Mouse (Mus musculus) midbrain, embryonic 11.5 days (tissue): ENCODE results near the gene Brd7. TPM values are rescaled to one million over a fixed set of nuclear protein-coding genes. Genes with fewer than 3 reads are reported as not detected.

Source experiments
- ATAC-seq: fragments of 200-750 bp; cut with Nextera tagmentation; 2 replicates; pipeline ENCODE4 v1.8.0; 2017; ENCODE audit warnings: moderate TSS enrichment, moderate library complexity; ENCODE audit not compliant: low FRiP score
- DNase-seq: peaks from one replicate; pipeline ENCODE4 v3.0.0; 2015; ENCODE audit warnings: low spot score; ENCODE audit errors: missing footprints
- H3K27ac ChIP-seq: fragments of 300-500 bp; sonication (generic); 2 replicates; pipeline ENCODE4 v1.5.1; 2014; ENCODE audit warnings: low read depth, low read length
- H3K27me3 ChIP-seq: fragments of 300-500 bp; sonication (generic); 2 replicates; pipeline ENCODE4 v1.6.1; 2014; ENCODE audit warnings: mild to moderate bottlenecking, low read length, moderate library complexity, mixed read lengths; ENCODE audit not compliant: control insufficient read depth, insufficient read depth
- H3K36me3 ChIP-seq: fragments of 300-500 bp; sonication (generic); 2 replicates; pipeline ENCODE4 v1.6.1; 2014; ENCODE audit warnings: mild to moderate bottlenecking, low read length, moderate library complexity, mixed read lengths; ENCODE audit not compliant: control insufficient read depth, insufficient read depth
- H3K4me1 ChIP-seq: fragments of 300-500 bp; sonication (generic); 2 replicates; pipeline ENCODE4 v1.6.1; 2014; ENCODE audit warnings: low read length; ENCODE audit not compliant: control insufficient read depth, insufficient read depth
- H3K4me2 ChIP-seq: fragments of 300-500 bp; sonication (generic); 2 replicates; pipeline ENCODE4 v1.6.1; 2014; ENCODE audit warnings: mild to moderate bottlenecking, moderate library complexity
- H3K4me3 ChIP-seq: fragments of 300-500 bp; sonication (generic); 2 replicates; pipeline ENCODE4 v1.5.1; 2014; ENCODE audit warnings: low read depth, low read length
- H3K9ac ChIP-seq: fragments of 300-500 bp; sonication (generic); 2 replicates; pipeline ENCODE4 v1.6.1; 2014; ENCODE audit warnings: low read length
- H3K9me3 ChIP-seq: fragments of 300-500 bp; sonication (generic); 2 replicates; pipeline ENCODE4 v1.6.1; 2016; ENCODE audit warnings: low read length; ENCODE audit not compliant: control insufficient read depth
- WGBS: fragments of 180-500 bp; shearing (Covaris S2); extraction: QIAGEN DNeasy Blood & Tissue Kit; methylation state at CpG from one replicate; pipeline ENCODE4 v1.1.7; 2014; 5-methylcytosine and 5-hydroxymethylcytosine counted together
- polyA plus RNA-seq: library from polyadenylated mRNA; unstranded; fragments of >200 nt; fragmentation: Nextera tagmentation; extraction: Ambion mirVana; gene quantifications from 2 replicates; pipeline ENCODE4 v1.2.1, GENCODE M21; 2014

Brd7 gene
- polyA plus RNA-seq, 1 experiment from 2014 or later = 89.2 TPM

GRCm38 (mm10) chr8:88294977-88295376, 67.0 kb downstream of the Brd7 start:
- 92% methylated on average over 2 of the region's 2 CpGs for WGBS
- ATAC-seq (no peak), DNase-seq (no peak)
- H3K9ac ChIP-seq = no peak overlapping the region
- H3K27ac ChIP-seq = no peak overlapping the region
- no peak overlapping the region for H3K4me2 ChIP-seq
- no peak overlapping the region for H3K4me3 ChIP-seq
- no peaks in the 10 kb centered on the region for H3K27me3 ChIP-seq
- H3K9me3 ChIP-seq = no peaks in the 10 kb centered on the region
- no peaks in the 10 kb centered on the region for H3K36me3 ChIP-seq
- H3K4me1 ChIP-seq = no peaks in the 10 kb centered on the region

GRCm38 (mm10) chr8:88293590-88294356, 68.2 kb downstream of the Brd7 start:
- H3K9ac ChIP-seq = no peak overlapping the region
- no peaks in the 10 kb centered on the region for H3K27me3 ChIP-seq
- no peak overlapping the region for H3K4me2 ChIP-seq
- DNase-seq (no peak), ATAC-seq (no peak)
- H3K9me3 ChIP-seq = no peaks in the 10 kb centered on the region
- WGBS = 91% methylated on average over 9 of the region's 9 CpGs
- no peak overlapping the region for H3K27ac ChIP-seq
- H3K4me1 ChIP-seq = no peaks in the 10 kb centered on the region
- H3K36me3 ChIP-seq = no peaks in the 10 kb centered on the region
- H3K4me3 ChIP-seq = no peak overlapping the region

- no peak overlapping the region for H3K27ac ChIP-seq
- no peak for ATAC-seq
- WGBS = 88% methylated on average over 3 of the region's 3 CpGs
These were observed 69.1 kb downstream of the Brd7 start for GRCm38 (mm10) chr8:88292926-88293325.

GRCm38 (mm10) chr8:88291305-88291690, 70.7 kb downstream of the Brd7 start:
- Histone ChIP-seq H3K4me1 (no peaks in the 10 kb centered on the region), H3K36me3 (no peaks in the 10 kb centered on the region), H3K27me3 (no peaks in the 10 kb centered on the region), H3K4me2 (no peak overlapping the region), H3K4me3 (no peak overlapping the region), H3K27ac (no peak overlapping the region), H3K9me3 (no peaks in the 10 kb centered on the region), H3K9ac (no peak overlapping the region)
- DNase-seq (no peak), ATAC-seq (no peak)
- WGBS = 88% methylated on average over 11 of the region's 11 CpGs

More at GRCm38 (mm10) chr8:88292926-88293325, 69.1 kb downstream of the Brd7 start:
- H3K36me3 ChIP-seq = no peaks in the 10 kb centered on the region
- H3K27me3 ChIP-seq = no peaks in the 10 kb centered on the region
- no peak for DNase-seq
- no peaks in the 10 kb centered on the region for H3K4me1 ChIP-seq
- H3K4me3 ChIP-seq = no peak overlapping the region
- H3K9ac ChIP-seq = no peak overlapping the region
- H3K4me2 ChIP-seq = no peak overlapping the region
- no peaks in the 10 kb centered on the region for H3K9me3 ChIP-seq

- H3K27ac ChIP-seq = no peak overlapping the region
- no peak for ATAC-seq
- H3K9ac ChIP-seq = no peak overlapping the region
- H3K9me3 ChIP-seq = no peaks in the 10 kb centered on the region
- no peaks in the 10 kb centered on the region for H3K27me3 ChIP-seq
- no peaks in the 10 kb centered on the region for H3K4me1 ChIP-seq
- no peak overlapping the region for H3K4me3 ChIP-seq
- WGBS = 87% methylated on average over 13 of the region's 13 CpGs
- no peak for DNase-seq
- no peaks in the 10 kb centered on the region for H3K36me3 ChIP-seq
- H3K4me2 ChIP-seq = no peak overlapping the region
These were observed 71.4 kb downstream of the Brd7 start for GRCm38 (mm10) chr8:88290326-88291304.

GRCm38 (mm10) chr8:88289901-88290300, 72.1 kb downstream of the Brd7 start:
- no peaks in the 10 kb centered on the region for H3K4me1 ChIP-seq
- DNase-seq (no peak), ATAC-seq (no peak)
- no peaks in the 10 kb centered on the region for H3K9me3 ChIP-seq
- H3K4me3 ChIP-seq = no peak overlapping the region
- H3K27me3 ChIP-seq = no peaks in the 10 kb centered on the region
- no peaks in the 10 kb centered on the region for H3K36me3 ChIP-seq
- H3K4me2 ChIP-seq = no peak overlapping the region
- H3K27ac ChIP-seq = no peak overlapping the region
- WGBS = 68% methylated on average over 1 of the region's 1 CpGs
- H3K9ac ChIP-seq = no peak overlapping the region

- WGBS = 74% methylated on average over 12 of the region's 12 CpGs
- no peak overlapping the region for H3K27ac ChIP-seq
- H3K4me3 ChIP-seq = no peak overlapping the region
- H3K4me1 ChIP-seq = no peaks in the 10 kb centered on the region
- DNase-seq = no peak
- no peaks in the 10 kb centered on the region for H3K27me3 ChIP-seq
- H3K9ac ChIP-seq = no peak overlapping the region
- H3K36me3 ChIP-seq = no peaks in the 10 kb centered on the region
- H3K9me3 ChIP-seq = no peaks in the 10 kb centered on the region
- no peak for ATAC-seq
- no peak overlapping the region for H3K4me2 ChIP-seq
These were observed 73.3 kb downstream of the Brd7 start for GRCm38 (mm10) chr8:88288622-88289242.

GRCm38 (mm10) chr8:88286421-88286960, 75.5 kb downstream of the Brd7 start:
- Histone ChIP-seq H3K9me3 (no peaks in the 10 kb centered on the region), H3K4me3 (no peak overlapping the region), H3K27me3 (no peaks in the 10 kb centered on the region), H3K36me3 (no peaks in the 10 kb centered on the region), H3K4me1 (no peaks in the 10 kb centered on the region), H3K27ac (no peak overlapping the region), H3K9ac (no peak overlapping the region), H3K4me2 (no peak overlapping the region)
- DNase-seq (no peak), ATAC-seq (no peak)
- WGBS = 90% methylated on average over 14 of the region's 14 CpGs
